Mouse (Mus musculus): ENCODE results near the gene Shroom3. TPM values are rescaled to one million over a fixed set of nuclear protein-coding genes. Genes with fewer than 3 reads are reported as not detected.

The Shroom3 gene
- polyA plus RNA-seq, 1 experiment = 0.57 TPM

- no peak for TF ChIP-seq CEBPB (IDR thresholded peaks at IDR 0.05; ENCODE audit: low read depth)
- no peak for TF ChIP-seq FOSL1 (IDR thresholded peaks at IDR 0.05; ENCODE audit: insufficient read depth, low read length, poor library complexity, severe bottlenecking)
- no peak for TF ChIP-seq MYOD1 (IDR thresholded peaks at IDR 0.05; ENCODE audit: control insufficient read depth, insufficient read length, low read depth)
- TF ChIP-seq MYOG (IDR thresholded peaks at IDR 0.05; ENCODE audit: control insufficient read depth, extremely low read depth, insufficient read length) = no peak
- no peak for TF ChIP-seq USF1 (IDR thresholded peaks at IDR 0.05; ENCODE audit: low read depth)
- no peaks in the 10 kb centered on the region for H3K36me3 ChIP-seq (ENCODE audit: control insufficient read depth, insufficient read depth)
- H3K79me2 ChIP-seq (ENCODE audit: control insufficient read depth, insufficient read depth) = no peaks in the 10 kb centered on the region
- no peaks in the 10 kb centered on the region for H3K79me3 ChIP-seq (ENCODE audit: low read depth)
- H3K27me3 ChIP-seq (ENCODE audit: control insufficient read depth, insufficient read depth, insufficient read length) = no peaks in the 10 kb centered on the region
- no peak overlapping the region for H3K4me3 ChIP-seq (ENCODE audit: insufficient read depth, poor library complexity, severe bottlenecking)
- no peak overlapping the region for H3ac ChIP-seq (ENCODE audit: control insufficient read depth, insufficient read length, low read depth)
These were observed 59.5 kb downstream of the Shroom3 start for GRCm38 (mm10) chr5:92742701-92743100.

DNA sequence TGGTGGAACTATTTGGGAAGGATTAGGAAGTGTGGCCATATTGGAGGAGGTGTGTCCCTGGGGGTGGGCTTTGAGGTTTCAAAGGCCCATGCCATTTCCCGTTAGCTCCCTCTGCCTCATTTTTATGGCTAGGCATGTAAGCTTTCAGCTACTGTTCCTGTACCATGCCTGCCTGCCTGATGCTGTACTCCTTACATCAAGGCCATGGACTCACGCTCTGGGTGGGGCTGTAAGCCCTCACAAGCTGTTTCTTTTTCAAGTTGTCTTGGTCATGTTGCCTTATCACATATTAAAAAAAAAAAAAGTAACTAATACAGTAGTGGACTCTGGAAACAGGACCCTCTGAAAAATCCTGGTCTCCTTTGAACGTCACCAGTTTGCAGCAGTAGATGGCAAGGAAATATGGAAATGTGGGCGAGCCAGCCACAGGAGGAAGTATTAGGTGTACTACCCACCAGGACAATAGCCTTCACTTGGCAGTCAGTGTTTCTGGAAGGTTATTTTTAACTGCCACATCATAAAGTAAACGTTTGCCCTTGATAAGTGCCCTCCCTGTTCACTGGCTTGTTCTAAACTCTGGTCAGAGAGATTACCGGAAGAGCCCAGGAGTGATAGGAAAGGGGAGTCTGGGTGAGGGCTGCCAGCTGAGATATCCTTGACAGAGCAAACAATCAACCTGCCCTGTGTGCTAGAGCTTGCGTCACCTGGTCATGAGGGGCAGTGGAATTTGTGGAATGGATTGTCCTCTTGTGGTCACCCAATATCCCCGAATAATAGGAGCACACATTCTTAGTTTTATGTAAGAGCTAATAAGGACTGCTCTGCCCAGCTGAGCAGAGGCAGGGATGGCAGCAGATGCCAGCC is 62.4 kb downstream of the Shroom3 start:
- Histone ChIP-seq H3K4me3 (ENCODE audit: insufficient read depth, poor library complexity, severe bottlenecking) (no peak overlapping the region), H3K36me3 (ENCODE audit: control insufficient read depth, insufficient read depth) (no peaks in the 10 kb centered on the region)
- TF ChIP-seq CEBPB (IDR thresholded peaks at IDR 0.05; ENCODE audit: low read depth) = no peak
- no peak for TF ChIP-seq MYOD1 (IDR thresholded peaks at IDR 0.05; ENCODE audit: control insufficient read depth, insufficient read length, low read depth)
- no peak for TF ChIP-seq MAX (IDR thresholded peaks at IDR 0.05)
- no peak for TF ChIP-seq FOSL1 (IDR thresholded peaks at IDR 0.05; ENCODE audit: insufficient read depth, low read length, poor library complexity, severe bottlenecking)

DNA sequence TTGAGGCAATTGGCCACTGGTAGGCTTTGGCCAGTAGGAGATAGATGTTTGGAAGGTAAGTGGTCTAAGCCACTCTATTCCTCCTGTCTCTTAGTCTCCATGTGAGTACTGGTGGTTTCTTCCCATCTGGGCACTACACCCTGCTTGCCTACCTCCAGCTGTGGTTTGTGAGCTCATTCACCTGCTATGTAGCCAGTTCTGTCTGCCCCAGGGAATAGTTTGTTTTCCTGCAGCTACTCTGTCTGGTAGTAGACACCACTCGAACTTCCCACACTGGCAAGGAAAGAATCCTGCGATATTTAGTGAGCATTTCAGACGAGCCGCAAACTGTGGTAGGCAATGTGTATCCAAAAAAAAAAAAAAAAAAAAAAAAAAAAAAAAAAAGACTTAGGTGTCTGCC is 68.3 kb downstream of the Shroom3 start:
- Histone ChIP-seq H3K27me3 (ENCODE audit: control insufficient read depth, insufficient read depth, insufficient read length) (no peaks in the 10 kb centered on the region), H3K79me2 (ENCODE audit: control insufficient read depth, insufficient read depth) (no peaks in the 10 kb centered on the region), H3K36me3 (ENCODE audit: control insufficient read depth, insufficient read depth) (no peaks in the 10 kb centered on the region), H3K79me3 (ENCODE audit: low read depth) (no peaks in the 10 kb centered on the region), H3K4me3 (ENCODE audit: insufficient read depth, poor library complexity, severe bottlenecking) (no peak overlapping the region), H3ac (ENCODE audit: control insufficient read depth, insufficient read length, low read depth) (no peak overlapping the region)
- TF ChIP-seq MAX (IDR thresholded peaks at IDR 0.05) (no peak), MYOD1 (IDR thresholded peaks at IDR 0.05; ENCODE audit: control insufficient read depth, insufficient read length, low read depth) (no peak), FOSL1 (IDR thresholded peaks at IDR 0.05; ENCODE audit: insufficient read depth, low read length, poor library complexity, severe bottlenecking) (no peak), USF1 (IDR thresholded peaks at IDR 0.05; ENCODE audit: low read depth) (no peak)

More for the DNA sequence above, 62.4 kb downstream of the Shroom3 start:
- H3K27me3 ChIP-seq (ENCODE audit: control insufficient read depth, insufficient read depth, insufficient read length) = no peaks in the 10 kb centered on the region
- no peak overlapping the region for H3ac ChIP-seq (ENCODE audit: control insufficient read depth, insufficient read length, low read depth)
- H3K79me3 ChIP-seq (ENCODE audit: low read depth) = no peaks in the 10 kb centered on the region
- no peaks in the 10 kb centered on the region for H3K79me2 ChIP-seq (ENCODE audit: control insufficient read depth, insufficient read depth)

DNA sequence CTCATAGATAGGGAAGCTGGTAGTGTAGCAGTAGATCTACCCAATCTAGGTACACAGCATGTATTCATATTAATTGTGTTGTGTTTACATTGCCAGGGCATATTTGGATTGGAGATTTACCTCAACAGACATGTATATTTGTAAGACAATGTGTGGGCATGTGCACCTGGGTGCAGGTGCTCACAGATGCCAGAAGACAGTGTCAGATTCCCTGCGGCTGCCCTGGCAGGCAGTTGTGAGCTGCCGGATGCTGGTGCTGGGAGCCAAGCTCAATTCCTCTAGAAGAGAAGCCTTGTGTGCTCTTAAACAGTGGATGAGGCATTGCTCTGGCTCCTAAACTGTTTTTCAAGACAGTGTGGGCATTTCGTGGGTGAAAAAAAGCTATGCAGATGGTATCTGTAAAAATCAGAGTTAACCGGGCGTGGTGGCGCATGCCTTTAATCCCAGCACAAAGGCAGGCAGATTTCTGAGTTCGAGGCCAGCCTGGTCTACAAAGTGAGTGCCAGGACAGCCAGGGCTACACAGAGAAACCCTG is 72.1 kb downstream of the Shroom3 start:
- Histone ChIP-seq H3K4me3 (ENCODE audit: insufficient read depth, poor library complexity, severe bottlenecking) (no peak overlapping the region), H3K36me3 (ENCODE audit: control insufficient read depth, insufficient read depth) (no peaks in the 10 kb centered on the region), H3K79me3 (ENCODE audit: low read depth) (no peaks in the 10 kb centered on the region), H3ac (ENCODE audit: control insufficient read depth, insufficient read length, low read depth) (no peak overlapping the region), H3K79me2 (ENCODE audit: control insufficient read depth, insufficient read depth) (no peaks in the 10 kb centered on the region), H3K27me3 (ENCODE audit: control insufficient read depth, insufficient read depth, insufficient read length) (no peaks in the 10 kb centered on the region)
- TF ChIP-seq CEBPB (IDR thresholded peaks at IDR 0.05; ENCODE audit: low read depth) = no peak
- no peak for TF ChIP-seq USF1 (IDR thresholded peaks at IDR 0.05; ENCODE audit: low read depth)
- TF ChIP-seq FOSL1 (IDR thresholded peaks at IDR 0.05; ENCODE audit: insufficient read depth, low read length, poor library complexity, severe bottlenecking) = no peak
- no peak for TF ChIP-seq MYOG (IDR thresholded peaks at IDR 0.05; ENCODE audit: control insufficient read depth, extremely low read depth, insufficient read length)
- TF ChIP-seq MAX (IDR thresholded peaks at IDR 0.05) = no peak
- no peak for TF ChIP-seq MYOD1 (IDR thresholded peaks at IDR 0.05; ENCODE audit: control insufficient read depth, insufficient read length, low read depth)
- TF ChIP-seq CTCF (IDR thresholded peaks at IDR 0.05; ENCODE audit: control insufficient read depth, insufficient read depth, insufficient read length) = no peak

DNA sequence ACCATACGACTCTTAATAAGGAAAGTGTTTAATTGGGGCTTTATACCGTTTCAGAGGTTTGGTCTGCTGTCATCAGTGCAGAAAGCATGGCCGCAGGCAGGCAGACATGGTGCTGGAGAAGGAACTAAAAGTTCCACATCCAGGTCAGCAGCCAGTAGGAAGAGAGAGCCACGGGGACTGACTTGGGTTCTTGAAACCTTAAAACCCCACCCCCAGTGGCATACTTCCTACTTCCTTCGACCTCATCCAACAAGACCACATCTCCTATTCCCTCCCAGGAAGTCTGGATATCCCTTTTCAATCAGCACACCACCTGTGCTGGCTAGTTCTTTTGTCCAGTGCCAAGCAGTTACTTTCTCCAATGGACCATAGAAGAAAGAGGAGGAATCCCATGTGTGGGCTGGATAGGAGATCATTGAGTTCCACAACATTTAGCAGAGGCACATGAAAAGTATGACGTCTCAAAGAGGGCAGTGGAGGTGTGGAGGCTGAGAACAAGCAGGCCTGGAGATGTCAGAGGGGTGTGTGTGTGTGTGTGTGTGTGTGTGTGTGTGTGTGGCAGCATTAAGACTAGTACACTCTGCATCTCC is 76.0 kb downstream of the Shroom3 start:
- no peak overlapping the region for H3K4me3 ChIP-seq (ENCODE audit: insufficient read depth, poor library complexity, severe bottlenecking)
- H3K79me2 ChIP-seq (ENCODE audit: control insufficient read depth, insufficient read depth) = no peaks in the 10 kb centered on the region
- TF ChIP-seq MAX (IDR thresholded peaks at IDR 0.05) (no peak), USF1 (IDR thresholded peaks at IDR 0.05; ENCODE audit: low read depth) (no peak), MYOG (IDR thresholded peaks at IDR 0.05; ENCODE audit: control insufficient read depth, extremely low read depth, insufficient read length) (no peak), CEBPB (IDR thresholded peaks at IDR 0.05; ENCODE audit: low read depth) (no peak), MYOD1 (IDR thresholded peaks at IDR 0.05; ENCODE audit: control insufficient read depth, insufficient read length, low read depth) (no peak), CTCF (IDR thresholded peaks at IDR 0.05; ENCODE audit: control insufficient read depth, insufficient read depth, insufficient read length) (no peak), FOSL1 (IDR thresholded peaks at IDR 0.05; ENCODE audit: insufficient read depth, low read length, poor library complexity, severe bottlenecking) (no peak)
- no peaks in the 10 kb centered on the region for H3K79me3 ChIP-seq (ENCODE audit: low read depth)
- H3K27me3 ChIP-seq (ENCODE audit: control insufficient read depth, insufficient read depth, insufficient read length) = no peaks in the 10 kb centered on the region
- H3ac ChIP-seq (ENCODE audit: control insufficient read depth, insufficient read length, low read depth) = no peak overlapping the region
- H3K36me3 ChIP-seq (ENCODE audit: control insufficient read depth, insufficient read depth) = no peaks in the 10 kb centered on the region
